Mouse (Mus musculus): ENCODE results near the gene Lkaaear1. TPM values are rescaled to one million over a fixed set of nuclear protein-coding genes. Genes with fewer than 3 reads are reported as not detected.

Gene Lkaaear1
- polyA plus RNA-seq, 1 experiment: not detected

GRCm38 (mm10) chr2:181693339-181694280, 4.6 kb downstream of the Lkaaear1 start, which contains the start of gene Rgs19:
Gene Rgs19, minus strand, starts transcription at chr2:181693977.
- TF ChIP-seq CTCF (IDR thresholded peaks at IDR 0.05; ENCODE audit: extremely low read depth, insufficient read length, insufficient replicate concordance, low read depth, low read length) (no peak), POLR2A (IDR thresholded peaks at IDR 0.05; ENCODE audit: low read depth, low read length) (no peak; the same call in 1 of the 2 replicates)
- Histone ChIP-seq H3K27me3 (ENCODE audit: control insufficient read depth, insufficient read depth, low read length) (0 out of 2 replicates have a peak, but pooled peaks cover 6% of the 10 kb centered on the region), H3K4me3 (ENCODE audit: low read depth, low read length) (peak within 1 kb of the TSS; percentile 73), H3K4me1 (ENCODE audit: control insufficient read depth, insufficient read depth, insufficient read length, low read length) (peaks cover 6% of the 10 kb centered on the region), H3K36me3 (ENCODE audit: control insufficient read depth, insufficient read depth, low read length) (no peaks in the 10 kb centered on the region), H3K27ac (ENCODE audit: insufficient read depth, low read depth, low read length) (peak within 1 kb of the TSS; percentile 57; the same call in 1 of the 2 replicates)
- 1% methylated on average over 75 of the region's 75 CpGs for WGBS

GRCm38 (mm10) chr2:181692304-181692703, 5.9 kb downstream of the Lkaaear1 start:
- Histone ChIP-seq H3K36me3 (ENCODE audit: control insufficient read depth, insufficient read depth, low read length) (no peaks in the 10 kb centered on the region), H3K27me3 (ENCODE audit: control insufficient read depth, insufficient read depth, low read length) (0 out of 2 replicates have a peak, but pooled peaks cover 6% of the 10 kb centered on the region), H3K27ac (ENCODE audit: insufficient read depth, low read depth, low read length) (no peak overlapping the region), H3K4me1 (ENCODE audit: control insufficient read depth, insufficient read depth, insufficient read length, low read length) (peaks cover 6% of the 10 kb centered on the region), H3K4me3 (ENCODE audit: low read depth, low read length) (peak overlapping the region; percentile 23; the same call in 1 of the 2 replicates)
- TF ChIP-seq POLR2A (IDR thresholded peaks at IDR 0.05; ENCODE audit: low read depth, low read length) (no peak), CTCF (IDR thresholded peaks at IDR 0.05; ENCODE audit: extremely low read depth, insufficient read length, insufficient replicate concordance, low read depth, low read length) (no peak)
- 86% methylated on average over 3 of the region's 3 CpGs for WGBS

GRCm38 (mm10) chr2:181691571-181691970, 6.7 kb downstream of the Lkaaear1 start:
- Histone ChIP-seq H3K27me3 (ENCODE audit: control insufficient read depth, insufficient read depth, low read length) (0 out of 2 replicates have a peak, but pooled peaks cover 6% of the 10 kb centered on the region), H3K36me3 (ENCODE audit: control insufficient read depth, insufficient read depth, low read length) (no peaks in the 10 kb centered on the region), H3K27ac (ENCODE audit: insufficient read depth, low read depth, low read length) (no peak overlapping the region), H3K4me1 (ENCODE audit: control insufficient read depth, insufficient read depth, insufficient read length, low read length) (peaks cover 6% of the 10 kb centered on the region), H3K4me3 (ENCODE audit: low read depth, low read length) (peak overlapping the region; percentile 27)
- 84% methylated on average over 4 of the region's 4 CpGs for WGBS
- no peak for TF ChIP-seq POLR2A (IDR thresholded peaks at IDR 0.05; ENCODE audit: low read depth, low read length)

- H3K4me3 ChIP-seq (ENCODE audit: low read depth, low read length): peak overlapping the region; percentile 27
Measured at GRCm38 (mm10) chr2:181691083-181691482, 7.2 kb downstream of the Lkaaear1 start.

GRCm38 (mm10) chr2:181689466-181690160, 8.6 kb downstream of the Lkaaear1 start:
- H3K36me3 ChIP-seq (ENCODE audit: control insufficient read depth, insufficient read depth, low read length): no peaks in the 10 kb centered on the region
- no peak for TF ChIP-seq POLR2A (IDR thresholded peaks at IDR 0.05; ENCODE audit: low read depth, low read length)
- no peak for TF ChIP-seq CTCF (IDR thresholded peaks at IDR 0.05; ENCODE audit: extremely low read depth, insufficient read length, insufficient replicate concordance, low read depth, low read length)
- 0 out of 2 replicates have a peak, but pooled peaks cover 3% of the 10 kb centered on the region for H3K27me3 ChIP-seq (ENCODE audit: control insufficient read depth, insufficient read depth, low read length)
- no peak overlapping the region for H3K27ac ChIP-seq (ENCODE audit: insufficient read depth, low read depth, low read length)
- H3K4me1 ChIP-seq (ENCODE audit: control insufficient read depth, insufficient read depth, insufficient read length, low read length): peaks cover 6% of the 10 kb centered on the region
- WGBS: 90% methylated on average over 10 of the region's 10 CpGs
- no peak overlapping the region for H3K4me3 ChIP-seq (ENCODE audit: low read depth, low read length)

More at GRCm38 (mm10) chr2:181691083-181691482, 7.2 kb downstream of the Lkaaear1 start:
- no peak overlapping the region for H3K27ac ChIP-seq (ENCODE audit: insufficient read depth, low read depth, low read length)
- H3K27me3 ChIP-seq (ENCODE audit: control insufficient read depth, insufficient read depth, low read length): 0 out of 2 replicates have a peak, but pooled peaks cover 6% of the 10 kb centered on the region
- TF ChIP-seq POLR2A (IDR thresholded peaks at IDR 0.05; ENCODE audit: low read depth, low read length): no peak
- TF ChIP-seq CTCF (IDR thresholded peaks at IDR 0.05; ENCODE audit: extremely low read depth, insufficient read length, insufficient replicate concordance, low read depth, low read length): no peak
- no peaks in the 10 kb centered on the region for H3K36me3 ChIP-seq (ENCODE audit: control insufficient read depth, insufficient read depth, low read length)
- peaks cover 6% of the 10 kb centered on the region for H3K4me1 ChIP-seq (ENCODE audit: control insufficient read depth, insufficient read depth, insufficient read length, low read length)
- WGBS: 89% methylated on average over 6 of the region's 6 CpGs

- H3K36me3 ChIP-seq (ENCODE audit: control insufficient read depth, insufficient read depth, low read length): no peaks in the 10 kb centered on the region
- H3K4me3 ChIP-seq (ENCODE audit: low read depth, low read length): no peak overlapping the region
- H3K27me3 ChIP-seq (ENCODE audit: control insufficient read depth, insufficient read depth, low read length): no peaks in the 10 kb centered on the region
- H3K4me1 ChIP-seq (ENCODE audit: control insufficient read depth, insufficient read depth, insufficient read length, low read length): no peaks in the 10 kb centered on the region
- WGBS: 90% methylated on average over 8 of the region's 8 CpGs
- TF ChIP-seq POLR2A (IDR thresholded peaks at IDR 0.05; ENCODE audit: low read depth, low read length): no peak
- TF ChIP-seq CTCF (IDR thresholded peaks at IDR 0.05; ENCODE audit: extremely low read depth, insufficient read length, insufficient replicate concordance, low read depth, low read length): no peak
- H3K27ac ChIP-seq (ENCODE audit: insufficient read depth, low read depth, low read length): no peak overlapping the region
Measured at GRCm38 (mm10) chr2:181687586-181687985, 10.7 kb downstream of the Lkaaear1 start.

Measured in small intestine, adult 2 months (tissue).